Mouse (Mus musculus): ENCODE data around the gene Mtif3. TPM values are rescaled to one million over a fixed set of nuclear protein-coding genes. Genes with fewer than 3 reads are reported as not detected.
A peak's percentile ranks its signal among the peaks of the same experiment; 100 is the strongest.

Gene Mtif3
- 26.7 and 29.0 TPM in 2 replicates for polyA plus RNA-seq (2015; fragmentation: Nextera tagmentation; extraction: Ambion mirVana)

DNA sequence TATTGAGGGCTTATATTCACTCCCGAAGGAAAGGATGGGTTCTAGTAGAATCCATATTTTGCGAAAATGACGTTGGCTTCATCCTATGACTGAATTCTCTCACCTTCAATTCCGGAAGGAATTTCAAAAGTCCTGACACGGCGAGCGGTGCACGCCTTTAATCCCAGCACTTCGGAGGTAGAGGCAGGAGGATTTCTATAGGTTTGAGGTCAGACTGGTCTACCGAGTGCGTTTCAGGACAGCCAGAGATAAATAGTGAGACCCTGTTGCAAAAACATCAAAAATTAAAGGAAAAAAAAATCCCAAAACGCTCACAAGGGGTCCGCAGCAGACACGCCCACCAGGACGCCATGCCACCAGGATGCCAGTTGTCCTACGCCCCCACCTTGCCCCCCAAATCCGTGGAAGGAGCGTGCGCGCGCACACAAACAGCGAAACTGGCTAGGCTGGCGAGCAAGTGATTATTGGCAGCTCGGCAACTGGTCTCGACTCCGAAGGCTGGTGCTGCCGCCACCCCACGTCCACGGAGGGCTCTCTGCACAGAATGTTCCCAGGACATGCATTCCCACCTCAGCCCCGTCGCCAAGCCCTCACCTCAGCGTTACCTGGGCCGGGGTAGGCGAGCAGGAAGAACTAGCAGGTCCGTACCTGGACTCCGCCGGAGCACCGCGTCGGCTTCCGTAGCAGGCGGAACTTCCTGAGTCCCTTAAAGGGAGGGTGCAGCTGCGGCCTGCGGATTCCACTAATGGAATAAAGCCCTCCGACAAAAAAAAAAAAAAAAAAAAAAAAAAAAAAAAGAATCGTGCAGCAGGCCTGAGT, at the start of gene Mtif3:
Gene Mtif3, minus strand, starts transcription at position 683 of the 819 bp plus-strand sequence.
- peak within 1 kb of the TSS; percentile 69 for H3K4me2 ChIP-seq

DNA sequence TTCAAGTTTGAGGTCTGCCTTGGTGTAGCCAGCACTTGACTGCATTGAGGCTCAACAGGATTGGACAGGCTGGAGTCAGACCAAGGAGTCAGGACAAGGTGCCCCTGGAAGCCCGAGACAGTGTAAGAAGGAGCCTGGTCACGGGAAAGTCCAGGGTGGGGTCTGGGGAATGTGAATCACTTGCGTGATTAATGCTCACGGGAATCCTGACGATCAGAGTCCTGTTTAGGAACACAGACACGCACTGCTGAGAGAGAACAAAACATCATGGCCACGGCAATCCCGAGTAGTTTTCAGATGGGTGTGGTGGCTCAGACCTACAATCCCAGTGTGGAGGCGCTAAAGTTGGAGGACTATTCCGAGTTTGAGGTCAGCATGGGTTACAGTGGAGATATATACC, 47.7 kb upstream of the Mtif3 start:
- Histone ChIP-seq H3K4me1 (replicated peaks) (0 out of 2 replicates have a peak, but pooled peaks cover 3% of the 10 kb centered on the region), H3K4me2 (no peak overlapping the region), H3K4me3 (no peak overlapping the region), H3K27me3 (no peaks in the 10 kb centered on the region), H3K36me3 (no peaks in the 10 kb centered on the region), H3K27ac (replicated peaks) (no peak overlapping the region), H3K9me3 (no peaks in the 10 kb centered on the region), H3K9ac (no peak overlapping the region)
- no peak for ATAC-seq (ENCODE audit: low FRiP score, low read depth)
- 79% methylated on average over 10 of the region's 10 CpGs for WGBS

More for the DNA sequence above, at the start of gene Mtif3:
- Histone ChIP-seq H3K4me3 (peak within 1 kb of the TSS; percentile 86), H3K9me3 (no peaks in the 10 kb centered on the region), H3K4me1 (replicated peaks) (peaks cover 10% of the 10 kb centered on the region), H3K27me3 (no peaks in the 10 kb centered on the region), H3K9ac (peak within 1 kb of the TSS; percentile 77), H3K27ac (replicated peaks) (peak within 1 kb of the TSS; percentile 85), H3K36me3 (peaks cover 9% of the 10 kb centered on the region)
- ATAC-seq (ENCODE audit: low FRiP score, low read depth), result peak; percentile 86
- 1% methylated on average over 46 of the region's 46 CpGs for WGBS

DNA sequence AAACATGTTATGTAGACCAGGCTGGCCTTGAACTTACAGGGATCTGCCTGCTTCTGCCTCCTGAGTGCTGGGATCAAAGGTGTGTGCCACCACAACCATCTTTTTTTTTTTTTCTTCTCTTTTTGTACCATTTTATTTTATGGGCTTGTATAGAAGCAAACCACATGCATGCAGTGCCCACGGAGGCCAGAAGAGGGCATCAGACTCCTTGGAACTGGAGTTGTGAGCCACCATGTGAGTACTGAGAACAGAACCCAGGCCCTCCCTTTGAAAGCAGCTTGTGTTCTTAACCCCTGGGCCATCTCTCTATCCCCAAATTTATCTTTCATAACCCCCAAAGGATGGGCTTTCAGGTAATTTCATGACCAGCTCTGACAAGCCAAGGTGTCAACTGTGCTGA, 39.7 kb upstream of the Mtif3 start:
- H3K27me3 ChIP-seq, result no peaks in the 10 kb centered on the region
- no peaks in the 10 kb centered on the region for H3K9me3 ChIP-seq
- 52% methylated on average over 1 of the region's 1 CpGs for WGBS
- H3K9ac ChIP-seq, result no peak overlapping the region
- H3K4me3 ChIP-seq, result no peak overlapping the region
- no peaks in the 10 kb centered on the region for H3K4me1 ChIP-seq (replicated peaks)
- H3K4me2 ChIP-seq, result no peak overlapping the region
- no peak for ATAC-seq (ENCODE audit: low FRiP score, low read depth)
- no peaks in the 10 kb centered on the region for H3K36me3 ChIP-seq
- H3K27ac ChIP-seq (replicated peaks), result no peak overlapping the region

DNA sequence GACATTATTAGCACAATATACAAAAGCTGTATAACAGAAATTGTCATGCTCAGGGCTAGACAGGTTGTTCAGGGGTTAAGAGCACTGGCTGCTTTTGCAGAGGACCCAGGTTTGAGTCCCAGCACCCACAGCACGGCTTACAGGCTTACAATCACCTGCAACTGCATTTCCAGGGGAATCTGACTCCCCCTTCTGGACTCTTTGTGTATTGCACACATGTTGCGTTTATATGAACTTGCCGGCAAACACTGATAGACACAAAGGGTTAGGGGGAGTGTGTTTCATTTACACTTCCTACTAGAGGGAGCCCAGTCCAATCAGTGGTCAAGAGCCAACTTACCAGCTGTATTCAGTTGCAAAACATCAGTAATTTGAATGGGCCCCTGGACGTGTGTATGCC, 37.7 kb upstream of the Mtif3 start:
- Histone ChIP-seq H3K36me3 (no peaks in the 10 kb centered on the region), H3K27ac (replicated peaks) (no peak overlapping the region), H3K4me3 (no peak overlapping the region), H3K27me3 (no peaks in the 10 kb centered on the region), H3K9me3 (no peaks in the 10 kb centered on the region), H3K4me2 (no peak overlapping the region), H3K9ac (no peak overlapping the region), H3K4me1 (replicated peaks) (no peaks in the 10 kb centered on the region)
- no peak for ATAC-seq (ENCODE audit: low FRiP score, low read depth)
- 90% methylated on average over 4 of the region's 4 CpGs for WGBS

DNA sequence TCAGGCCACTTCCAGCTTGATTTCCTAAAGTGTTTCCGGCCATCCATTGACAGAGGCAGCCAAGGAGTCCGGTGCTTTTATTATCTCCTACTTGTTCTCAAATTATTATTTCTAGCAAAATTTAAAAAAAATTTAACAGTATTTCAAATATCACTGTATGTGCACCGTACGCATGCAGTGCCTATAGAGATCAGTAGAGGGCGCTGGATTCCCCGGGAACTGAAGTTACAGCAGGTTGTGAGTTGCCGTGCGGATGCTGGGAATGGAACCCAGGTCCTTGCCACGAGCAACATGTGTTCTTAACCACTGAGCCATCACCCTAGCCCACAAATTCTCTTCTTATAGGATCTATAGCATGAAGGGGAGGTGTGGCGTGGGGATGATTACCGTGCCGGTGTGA, 35.2 kb upstream of the Mtif3 start:
- Histone ChIP-seq H3K4me3 (no peak overlapping the region), H3K27me3 (no peaks in the 10 kb centered on the region), H3K4me1 (replicated peaks) (no peaks in the 10 kb centered on the region), H3K9ac (no peak overlapping the region), H3K27ac (replicated peaks) (no peak overlapping the region), H3K36me3 (no peaks in the 10 kb centered on the region), H3K9me3 (no peaks in the 10 kb centered on the region), H3K4me2 (no peak overlapping the region)
- no peak for ATAC-seq (ENCODE audit: low FRiP score, low read depth)
- WGBS, result 95% methylated on average over 12 of the region's 12 CpGs

DNA sequence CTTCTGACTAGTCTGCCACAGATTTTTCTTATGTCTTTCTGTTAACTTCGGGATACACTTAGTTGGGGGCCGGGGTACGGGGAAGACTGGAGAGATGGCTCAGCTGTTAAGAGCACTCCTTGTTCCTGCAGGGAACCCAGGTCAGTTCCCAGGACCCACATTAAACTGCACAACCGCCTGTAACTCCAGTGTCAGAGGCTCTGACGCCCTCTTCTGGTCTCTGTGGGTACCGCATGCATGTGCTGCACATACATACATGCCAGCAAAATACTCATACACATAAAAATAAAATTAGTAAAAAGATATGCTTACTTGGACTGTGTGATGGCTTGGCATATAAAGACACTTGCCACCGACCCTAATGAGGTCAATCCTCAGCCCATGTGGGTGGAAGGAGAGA, 33.2 kb upstream of the Mtif3 start:
- WGBS, result 83% methylated on average over 7 of the region's 7 CpGs
- Histone ChIP-seq H3K9ac (no peak overlapping the region), H3K4me1 (replicated peaks) (no peaks in the 10 kb centered on the region), H3K9me3 (no peaks in the 10 kb centered on the region), H3K36me3 (no peaks in the 10 kb centered on the region), H3K4me3 (no peak overlapping the region), H3K27ac (replicated peaks) (no peak overlapping the region), H3K4me2 (no peak overlapping the region), H3K27me3 (no peaks in the 10 kb centered on the region)
- ATAC-seq (ENCODE audit: low FRiP score, low read depth), result no peak

DNA sequence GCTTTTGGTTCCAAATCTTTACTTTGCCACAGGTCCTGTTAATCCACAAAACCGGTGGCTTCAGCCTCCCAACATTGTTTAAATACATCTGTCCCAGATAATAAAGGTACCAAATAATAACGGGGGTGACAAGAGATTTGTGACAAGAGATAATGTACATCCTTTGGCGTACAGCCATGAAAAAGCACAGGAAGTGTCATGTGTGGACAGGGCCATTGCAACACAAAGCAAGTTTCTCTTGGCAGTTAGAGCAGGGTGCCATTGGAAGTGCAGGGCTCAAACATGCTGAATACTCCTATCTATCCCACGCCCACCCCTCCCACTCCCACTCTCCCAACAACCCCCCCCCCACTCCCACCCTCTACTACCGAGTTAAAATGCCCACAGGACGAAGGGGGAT, 31.4 kb upstream of the Mtif3 start:
- Histone ChIP-seq H3K27me3 (no peaks in the 10 kb centered on the region), H3K9me3 (no peaks in the 10 kb centered on the region), H3K4me3 (no peak overlapping the region), H3K9ac (no peak overlapping the region), H3K4me1 (replicated peaks) (no peaks in the 10 kb centered on the region), H3K27ac (replicated peaks) (no peak overlapping the region), H3K36me3 (no peaks in the 10 kb centered on the region), H3K4me2 (no peak overlapping the region)
- ATAC-seq (ENCODE audit: low FRiP score, low read depth), result no peak
- 68% methylated on average over 6 of the region's 6 CpGs for WGBS

DNA sequence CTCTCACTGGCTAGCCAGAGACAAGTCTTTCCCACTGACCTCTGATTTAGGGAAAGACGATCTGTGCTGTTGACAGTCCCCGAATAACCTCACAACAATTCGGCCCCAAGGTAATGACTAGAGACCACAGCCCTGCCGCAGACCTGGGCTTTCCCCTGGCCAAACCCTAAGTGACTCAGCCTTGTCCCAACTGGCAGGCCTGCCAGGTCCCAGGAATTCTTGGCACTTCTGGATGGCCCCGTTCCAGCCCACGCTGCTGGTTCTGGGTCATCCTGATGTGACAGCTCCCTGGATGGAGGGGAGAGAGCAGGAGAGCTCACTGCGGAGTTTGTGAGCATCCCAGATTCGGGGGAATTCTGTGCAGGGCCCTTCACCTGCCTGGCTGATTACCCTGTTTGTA, 29.9 kb upstream of the Mtif3 start:
- H3K27me3 ChIP-seq, result no peaks in the 10 kb centered on the region
- ATAC-seq (ENCODE audit: low FRiP score, low read depth), result no peak
- no peak overlapping the region for H3K27ac ChIP-seq (replicated peaks)
- no peak overlapping the region for H3K4me2 ChIP-seq
- H3K4me1 ChIP-seq (replicated peaks), result no peaks in the 10 kb centered on the region
- no peak overlapping the region for H3K9ac ChIP-seq
- no peak overlapping the region for H3K4me3 ChIP-seq
- H3K36me3 ChIP-seq, result no peaks in the 10 kb centered on the region
- 77% methylated on average over 8 of the region's 8 CpGs for whole genome bisulfite sequencing
- no peaks in the 10 kb centered on the region for H3K9me3 ChIP-seq

DNA sequence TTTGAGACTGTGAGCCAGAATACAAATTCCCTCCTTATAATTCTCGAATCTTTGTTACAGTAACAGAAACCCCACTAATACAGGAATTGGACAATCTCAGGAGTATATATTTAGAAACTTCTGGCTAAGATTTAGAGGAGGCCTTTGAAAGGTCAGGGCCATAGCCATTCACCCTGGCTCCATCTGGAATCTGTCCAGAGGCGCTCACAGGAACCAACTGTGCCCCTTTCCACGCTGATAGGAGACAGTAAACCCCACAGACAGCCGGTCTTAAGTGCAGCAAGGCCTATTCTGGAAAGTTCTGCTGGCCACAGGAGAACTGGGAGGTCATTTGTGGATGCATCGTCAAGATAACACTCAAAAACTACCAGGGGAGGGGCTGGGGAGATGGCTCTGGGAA, 25.5 kb upstream of the Mtif3 start:
- peaks cover 9% of the 10 kb centered on the region for H3K4me1 ChIP-seq (replicated peaks)
- no peak overlapping the region for H3K4me2 ChIP-seq
- no peaks in the 10 kb centered on the region for H3K36me3 ChIP-seq
- no peak overlapping the region for H3K9ac ChIP-seq
- peaks cover 6% of the 10 kb centered on the region; the same call in 1 of the 2 replicates for H3K27me3 ChIP-seq
- H3K27ac ChIP-seq (replicated peaks), result no peak overlapping the region
- H3K4me3 ChIP-seq, result no peak overlapping the region
- ATAC-seq (ENCODE audit: low FRiP score, low read depth), result no peak
- WGBS, result 83% methylated on average over 5 of the region's 5 CpGs
- H3K9me3 ChIP-seq, result no peaks in the 10 kb centered on the region

DNA sequence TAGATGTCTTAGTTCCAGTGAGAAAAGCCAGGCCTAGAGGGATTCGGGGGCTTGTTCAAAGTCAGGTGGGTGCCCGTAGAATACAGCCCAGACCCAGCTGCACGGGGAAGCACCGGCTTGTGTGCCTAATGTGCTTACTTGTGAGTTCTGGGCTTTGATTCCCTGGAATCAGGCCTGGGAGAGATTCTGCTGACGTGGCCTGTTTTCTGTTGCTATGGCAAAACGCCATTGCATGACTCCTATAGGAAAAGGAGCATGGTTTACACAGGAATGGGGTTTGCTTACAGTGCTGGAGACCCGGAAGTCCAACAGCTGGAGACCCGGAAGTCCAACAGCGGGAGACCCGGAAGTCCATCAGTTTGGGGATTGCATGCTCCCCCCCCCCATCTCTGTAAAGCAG, 24.0 kb upstream of the Mtif3 start:
- Histone ChIP-seq H3K27me3 (peaks cover 10% of the 10 kb centered on the region; the same call in 1 of the 2 replicates), H3K27ac (replicated peaks) (no peak overlapping the region), H3K4me2 (no peak overlapping the region), H3K4me3 (no peak overlapping the region), H3K9ac (no peak overlapping the region), H3K36me3 (no peaks in the 10 kb centered on the region), H3K9me3 (no peaks in the 10 kb centered on the region), H3K4me1 (replicated peaks) (peaks cover 9% of the 10 kb centered on the region)
- 72% methylated on average over 10 of the region's 10 CpGs for WGBS
- ATAC-seq (ENCODE audit: low FRiP score, low read depth), result peak; percentile 49; the same call in 1 of the 2 replicates

DNA sequence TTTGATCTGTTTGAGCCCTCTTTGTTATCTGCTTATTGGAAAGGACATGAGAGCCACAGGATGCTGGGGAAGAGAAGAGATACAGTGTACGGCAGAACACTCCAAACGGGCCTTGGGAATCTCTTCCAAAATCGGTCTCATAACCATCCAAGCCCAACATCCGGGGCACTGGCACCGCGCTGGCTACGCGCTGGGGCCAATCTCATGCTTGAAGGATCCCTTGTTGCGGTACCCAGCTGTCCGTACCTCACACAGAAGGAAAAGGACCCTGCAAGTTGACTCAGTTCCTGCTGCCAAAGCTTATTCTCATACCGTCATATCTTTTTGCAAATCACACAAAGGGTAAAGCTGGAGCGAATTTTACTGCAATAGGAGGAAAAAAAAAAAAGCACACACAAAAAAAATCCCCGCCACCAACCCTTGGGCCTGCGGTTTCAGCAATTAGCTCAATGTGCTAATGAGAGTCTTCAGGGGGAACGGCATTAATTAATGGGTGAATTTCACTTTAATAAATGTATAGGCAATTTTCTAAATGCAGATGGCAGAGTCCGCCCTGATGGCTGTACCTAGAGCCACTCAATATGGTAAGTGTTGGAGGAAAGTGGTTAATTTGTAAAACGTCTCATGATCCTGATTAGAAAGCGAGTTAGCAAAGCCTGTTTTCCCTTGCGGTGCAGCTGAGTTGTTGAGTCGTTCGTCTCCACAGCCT, 22.3 kb upstream of the Mtif3 start:
- WGBS, result 46% methylated on average over 21 of the region's 21 CpGs
- peaks cover 17% of the 10 kb centered on the region; the same call in 1 of the 2 replicates for H3K27me3 ChIP-seq
- H3K4me3 ChIP-seq, result no peak overlapping the region
- no peaks in the 10 kb centered on the region for H3K36me3 ChIP-seq
- H3K4me1 ChIP-seq (replicated peaks), result peaks cover 9% of the 10 kb centered on the region
- no peaks in the 10 kb centered on the region for H3K9me3 ChIP-seq
- H3K27ac ChIP-seq (replicated peaks), result no peak overlapping the region
- peak overlapping the region; percentile 32 for H3K4me2 ChIP-seq
- H3K9ac ChIP-seq, result no peak overlapping the region
- ATAC-seq (ENCODE audit: low FRiP score, low read depth), result no peak

DNA sequence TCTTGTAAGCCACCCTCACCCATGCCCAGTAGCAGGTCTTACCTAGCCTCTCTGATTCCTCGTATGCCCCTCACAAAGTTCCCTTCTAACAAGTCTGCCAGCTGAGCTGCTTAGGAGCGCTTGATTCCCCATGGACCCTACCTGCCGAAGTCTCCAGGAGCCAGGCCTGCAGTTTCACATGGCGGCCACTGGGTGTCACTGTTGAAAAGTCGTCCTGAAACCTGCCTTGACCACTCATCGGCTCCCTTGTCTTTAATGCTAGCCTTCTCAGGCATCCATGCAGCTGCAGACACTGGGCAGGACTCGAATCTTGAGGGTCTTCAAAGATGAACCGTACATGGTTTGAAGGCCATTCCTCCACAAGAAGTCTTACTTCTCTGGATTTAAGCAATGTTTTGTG, 19.6 kb upstream of the Mtif3 start:
- Histone ChIP-seq H3K27me3 (peaks cover 17% of the 10 kb centered on the region; the same call in 1 of the 2 replicates), H3K9me3 (no peaks in the 10 kb centered on the region), H3K4me2 (no peak overlapping the region), H3K4me1 (replicated peaks) (peaks cover 9% of the 10 kb centered on the region), H3K27ac (replicated peaks) (no peak overlapping the region), H3K9ac (no peak overlapping the region), H3K4me3 (no peak overlapping the region), H3K36me3 (no peaks in the 10 kb centered on the region)
- peak; percentile 62 for ATAC-seq (ENCODE audit: low FRiP score, low read depth)
- WGBS, result 11% methylated on average over 8 of the region's 8 CpGs
